Mouse (Mus musculus) neural tube, embryonic 15.5 days (tissue): ENCODE data around the gene Nlgn2. TPM values are rescaled to one million over a fixed set of nuclear protein-coding genes. Genes with fewer than 3 reads are reported as not detected.

Experiments used
- ATAC-seq: fragments of 200-750 bp; cut with Nextera tagmentation; 2 replicates; pipeline ENCODE4 v1.8.0; 2017; ENCODE audit warnings: mild to moderate bottlenecking, moderate TSS enrichment, moderate library complexity; ENCODE audit not compliant: low FRiP score
- H3K27ac ChIP-seq: fragments of 300-500 bp; sonication (generic); replicated peaks from 2 replicates; pipeline ENCODE4 v1.5.1; 2015; ENCODE audit warnings: mild to moderate bottlenecking, inconsistent platforms
- H3K27me3 ChIP-seq: fragments of 300-500 bp; sonication (generic); replicated peaks from 2 replicates; pipeline ENCODE4 v1.6.1; 2015; ENCODE audit warnings: inconsistent platforms
- H3K36me3 ChIP-seq: fragments of 300-500 bp; sonication (generic); 2 replicates; pipeline ENCODE4 v1.6.1; 2015; ENCODE audit warnings: inconsistent platforms
- H3K4me1 ChIP-seq: fragments of 300-500 bp; sonication (generic); 2 replicates; pipeline ENCODE4 v1.6.1; 2015; ENCODE audit warnings: inconsistent platforms
- H3K4me2 ChIP-seq: fragments of 300-500 bp; sonication (generic); 2 replicates; pipeline ENCODE4 v1.6.1; 2015; ENCODE audit warnings: inconsistent platforms, mild to moderate bottlenecking, moderate library complexity
- H3K4me3 ChIP-seq: fragments of 300-500 bp; sonication (generic); replicated peaks from 2 replicates; pipeline ENCODE4 v1.5.1; 2015; ENCODE audit warnings: mild to moderate bottlenecking, inconsistent platforms
- H3K9ac ChIP-seq: fragments of 300-500 bp; sonication (generic); replicated peaks from 2 replicates; pipeline ENCODE4 v1.6.1; 2015; ENCODE audit warnings: mild to moderate bottlenecking, inconsistent platforms
- H3K9me3 ChIP-seq: fragments of 300-500 bp; sonication (generic); replicated peaks from 2 replicates; pipeline ENCODE4 v1.6.1; 2016; ENCODE audit warnings: inconsistent platforms
- WGBS: fragments of 180-500 bp; shearing (Covaris S2); methylation state at CpG from one replicate; pipeline ENCODE4 v1.1.7; 2015; ENCODE audit warnings: mixed read lengths; 5-methylcytosine and 5-hydroxymethylcytosine counted together
- polyA plus RNA-seq: library from polyadenylated mRNA; unstranded; fragments of >200 nt; fragmentation: Nextera tagmentation; extraction: Ambion mirVana; gene quantifications from 2 replicates; pipeline ENCODE4 v1.2.1, GENCODE M21; 2015

Gene Nlgn2
- 19.4 and 21.4 TPM in 2 replicates for polyA plus RNA-seq

DNA sequence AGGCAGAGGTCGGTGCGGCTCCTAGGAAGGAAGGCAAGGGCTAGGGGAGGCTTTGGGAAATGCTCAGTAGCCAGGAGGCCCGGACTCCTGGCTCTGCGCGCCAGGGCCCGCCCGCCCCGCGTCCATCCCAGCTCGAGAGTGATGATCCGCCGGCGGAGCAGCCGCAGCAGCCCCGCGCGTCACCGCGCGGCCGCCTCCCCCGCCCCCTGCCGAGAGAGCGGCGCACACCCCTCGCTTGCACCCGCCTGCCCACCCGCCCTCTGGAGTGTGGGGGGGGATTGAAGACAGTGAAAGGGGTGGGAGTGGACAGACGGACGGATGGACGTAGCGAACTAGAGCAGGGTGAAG, at the start of gene Nlgn2:
Gene Nlgn2 (minus strand): TSS at position 181 of the 348 bp plus-strand sequence.
- Histone ChIP-seq H3K27ac (peak within 1 kb of the TSS; percentile 98), H3K4me3 (peak within 1 kb of the TSS; percentile 89), H3K4me1 (peaks cover 44% of the 10 kb centered on the region), H3K4me2 (peak within 1 kb of the TSS; percentile 94), H3K9me3 (no peaks in the 10 kb centered on the region), H3K9ac (peak within 1 kb of the TSS; percentile 98), H3K36me3 (peaks cover 13% of the 10 kb centered on the region), H3K27me3 (no peaks in the 10 kb centered on the region)
- ATAC-seq = peak; percentile 79
- WGBS = 0% methylated on average over 32 of the region's 32 CpGs

DNA sequence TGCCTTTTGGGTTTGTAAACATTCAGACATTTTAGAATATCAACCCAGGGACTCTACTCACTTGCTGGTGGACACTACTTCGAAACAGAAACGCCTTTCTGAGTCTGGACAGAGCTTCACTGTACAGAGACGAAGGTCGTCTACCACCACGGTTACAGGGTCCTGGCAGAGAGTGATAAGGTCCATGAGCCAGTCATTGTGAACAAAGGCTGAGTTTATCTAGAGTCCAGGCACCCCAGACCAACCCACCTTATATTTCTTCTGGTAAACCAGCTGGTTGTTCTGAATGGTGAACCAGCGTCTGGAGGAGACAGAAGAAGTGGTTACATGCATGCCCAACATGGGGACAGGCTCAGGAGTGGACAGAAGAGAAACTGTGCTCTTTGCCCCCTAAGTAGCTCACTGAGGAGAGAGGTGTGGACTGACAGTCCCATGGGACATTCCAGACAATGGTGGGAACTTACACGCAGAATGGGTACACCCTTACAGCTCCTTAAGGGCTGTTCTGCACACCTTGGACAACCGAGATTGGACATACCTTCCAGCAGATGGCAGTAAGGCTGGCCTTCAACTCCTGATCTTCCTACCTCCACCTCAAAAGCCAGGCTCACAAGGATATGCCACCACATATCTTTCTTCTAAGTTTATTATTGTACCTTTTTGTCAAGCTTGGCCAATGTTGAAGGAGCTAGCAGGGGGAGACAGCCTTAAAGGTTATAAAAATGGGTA, 49.5 kb upstream of the Nlgn2 start:
- WGBS = 77% methylated on average over 8 of the region's 8 CpGs
- Histone ChIP-seq H3K27ac (no peak overlapping the region), H3K9me3 (no peaks in the 10 kb centered on the region), H3K9ac (no peak overlapping the region), H3K4me1 (no peaks in the 10 kb centered on the region), H3K36me3 (no peaks in the 10 kb centered on the region), H3K27me3 (no peaks in the 10 kb centered on the region; the same call in 1 of the 2 replicates), H3K4me2 (no peak overlapping the region), H3K4me3 (no peak overlapping the region)
- ATAC-seq = no peak

DNA sequence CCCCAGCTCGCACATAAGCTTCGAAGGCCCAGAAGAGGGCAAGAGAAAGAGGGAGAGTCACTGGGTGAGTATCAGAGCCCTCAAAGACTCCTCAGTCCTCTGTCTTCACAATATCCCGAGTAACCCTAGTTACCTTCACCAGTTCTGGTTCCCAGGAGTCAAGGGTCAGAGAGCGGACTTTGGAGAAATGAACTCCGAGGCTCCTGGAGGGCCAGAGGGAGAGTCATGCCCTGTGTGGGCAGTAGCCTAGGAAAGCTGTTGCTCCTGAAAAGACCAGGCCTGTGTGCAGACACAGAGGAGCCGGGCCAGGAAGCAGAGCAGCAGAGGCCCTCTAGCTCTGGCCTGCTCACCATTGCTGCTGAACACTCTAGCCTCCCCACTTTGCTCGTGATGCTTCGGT, 47.1 kb upstream of the Nlgn2 start:
- WGBS = 87% methylated on average over 8 of the region's 8 CpGs

DNA sequence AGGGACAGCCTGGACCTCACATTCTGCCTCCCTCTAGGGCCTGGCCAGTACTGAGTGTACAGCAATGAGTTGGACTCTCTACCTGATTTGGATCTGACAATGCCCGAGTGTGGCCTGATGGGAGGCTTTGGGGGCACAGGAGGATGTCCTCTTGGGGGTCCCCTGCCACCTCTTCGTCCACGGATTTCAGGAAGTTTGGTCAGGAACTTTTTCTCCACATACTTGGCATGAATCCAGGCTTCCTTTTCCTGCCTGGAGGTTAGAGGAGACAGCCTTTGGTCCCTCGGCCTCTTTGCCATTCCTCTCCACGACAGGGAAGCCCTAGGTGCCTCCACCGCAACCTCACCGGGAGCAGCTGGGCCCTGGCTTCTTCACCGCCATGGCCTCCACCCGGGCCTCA, 46.7 kb upstream of the Nlgn2 start:
- H3K27ac ChIP-seq = no peak overlapping the region
- H3K9me3 ChIP-seq = no peaks in the 10 kb centered on the region
- peaks cover 8% of the 10 kb centered on the region; the same call in 1 of the 2 replicates for H3K27me3 ChIP-seq
- H3K4me2 ChIP-seq = no peak overlapping the region
- H3K9ac ChIP-seq = no peak overlapping the region
- H3K36me3 ChIP-seq = no peaks in the 10 kb centered on the region
- WGBS = 77% methylated on average over 9 of the region's 9 CpGs
- H3K4me3 ChIP-seq = no peak overlapping the region
- ATAC-seq = no peak
- H3K4me1 ChIP-seq = peaks cover 24% of the 10 kb centered on the region

More for the DNA sequence above, 47.1 kb upstream of the Nlgn2 start:
- Histone ChIP-seq H3K27ac (no peak overlapping the region), H3K4me1 (peaks cover 22% of the 10 kb centered on the region), H3K36me3 (no peaks in the 10 kb centered on the region), H3K27me3 (peaks cover 4% of the 10 kb centered on the region; the same call in 1 of the 2 replicates), H3K4me3 (no peak overlapping the region), H3K9ac (no peak overlapping the region), H3K4me2 (no peak overlapping the region), H3K9me3 (no peaks in the 10 kb centered on the region)
- no peak for ATAC-seq

DNA sequence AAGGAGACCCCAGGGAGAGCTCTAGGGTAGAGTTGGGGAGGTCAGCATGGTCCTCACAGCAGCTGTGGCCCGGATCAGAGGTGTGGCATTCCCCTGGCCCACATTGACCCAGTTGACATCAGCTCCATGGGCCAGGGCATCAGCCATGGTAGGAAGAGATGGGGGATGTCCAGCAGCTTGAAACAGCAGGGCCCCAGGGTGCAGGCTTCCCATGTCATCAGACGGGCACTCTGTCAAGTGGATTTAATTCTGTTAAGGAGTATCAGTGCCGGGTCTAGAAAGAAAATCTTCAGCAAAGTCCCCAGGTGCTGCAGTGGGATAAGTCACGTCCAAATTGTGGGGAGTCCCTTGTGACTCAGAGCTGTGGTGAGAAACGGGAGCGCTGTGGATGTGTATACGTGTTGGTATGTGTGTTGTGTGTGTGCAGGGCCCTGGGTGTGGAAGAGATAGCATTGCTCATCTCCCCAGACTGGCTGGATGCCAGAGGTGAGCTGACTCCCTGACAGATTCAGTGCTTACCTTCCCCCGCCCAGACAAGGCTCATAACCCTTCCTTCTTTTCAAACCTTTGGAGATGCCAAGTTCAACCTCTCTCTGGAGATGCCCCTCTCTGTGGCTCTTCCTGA, 46.1 kb upstream of the Nlgn2 start:
- no peaks in the 10 kb centered on the region for H3K9me3 ChIP-seq
- no peak overlapping the region for H3K27ac ChIP-seq
- no peak for ATAC-seq
- WGBS = 93% methylated on average over 8 of the region's 8 CpGs
- no peak overlapping the region for H3K4me3 ChIP-seq
- peaks cover 25% of the 10 kb centered on the region for H3K4me1 ChIP-seq
- no peak overlapping the region for H3K4me2 ChIP-seq
- no peaks in the 10 kb centered on the region for H3K36me3 ChIP-seq
- peaks cover 8% of the 10 kb centered on the region; the same call in 1 of the 2 replicates for H3K27me3 ChIP-seq
- no peak overlapping the region for H3K9ac ChIP-seq

DNA sequence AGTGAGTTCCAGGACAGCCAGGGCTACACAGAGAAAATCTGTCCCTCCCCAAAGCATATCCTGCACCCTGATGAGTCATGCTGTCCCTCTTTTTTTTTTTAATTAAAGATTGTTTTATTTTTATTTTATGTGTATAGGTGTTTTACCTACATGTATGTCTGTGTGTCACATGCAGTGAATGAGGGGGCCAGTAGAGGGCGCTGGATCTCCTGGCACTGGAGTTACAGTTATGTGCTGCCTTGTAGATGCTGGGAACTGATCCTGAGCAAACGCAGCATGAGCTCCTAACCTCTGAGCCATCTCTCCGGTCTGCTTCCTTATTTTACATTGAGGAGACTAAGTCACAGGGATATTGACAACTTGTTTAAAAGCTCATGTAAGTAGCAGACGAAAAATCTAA, 45.5 kb upstream of the Nlgn2 start:
- H3K4me3 ChIP-seq = no peak overlapping the region
- H3K27me3 ChIP-seq = peaks cover 8% of the 10 kb centered on the region; the same call in 1 of the 2 replicates
- 64% methylated on average over 4 of the region's 4 CpGs for WGBS
- no peak for ATAC-seq
- no peaks in the 10 kb centered on the region for H3K9me3 ChIP-seq
- H3K4me2 ChIP-seq = no peak overlapping the region
- H3K4me1 ChIP-seq = peaks cover 29% of the 10 kb centered on the region
- no peak overlapping the region for H3K27ac ChIP-seq
- H3K36me3 ChIP-seq = no peaks in the 10 kb centered on the region
- no peak overlapping the region for H3K9ac ChIP-seq

DNA sequence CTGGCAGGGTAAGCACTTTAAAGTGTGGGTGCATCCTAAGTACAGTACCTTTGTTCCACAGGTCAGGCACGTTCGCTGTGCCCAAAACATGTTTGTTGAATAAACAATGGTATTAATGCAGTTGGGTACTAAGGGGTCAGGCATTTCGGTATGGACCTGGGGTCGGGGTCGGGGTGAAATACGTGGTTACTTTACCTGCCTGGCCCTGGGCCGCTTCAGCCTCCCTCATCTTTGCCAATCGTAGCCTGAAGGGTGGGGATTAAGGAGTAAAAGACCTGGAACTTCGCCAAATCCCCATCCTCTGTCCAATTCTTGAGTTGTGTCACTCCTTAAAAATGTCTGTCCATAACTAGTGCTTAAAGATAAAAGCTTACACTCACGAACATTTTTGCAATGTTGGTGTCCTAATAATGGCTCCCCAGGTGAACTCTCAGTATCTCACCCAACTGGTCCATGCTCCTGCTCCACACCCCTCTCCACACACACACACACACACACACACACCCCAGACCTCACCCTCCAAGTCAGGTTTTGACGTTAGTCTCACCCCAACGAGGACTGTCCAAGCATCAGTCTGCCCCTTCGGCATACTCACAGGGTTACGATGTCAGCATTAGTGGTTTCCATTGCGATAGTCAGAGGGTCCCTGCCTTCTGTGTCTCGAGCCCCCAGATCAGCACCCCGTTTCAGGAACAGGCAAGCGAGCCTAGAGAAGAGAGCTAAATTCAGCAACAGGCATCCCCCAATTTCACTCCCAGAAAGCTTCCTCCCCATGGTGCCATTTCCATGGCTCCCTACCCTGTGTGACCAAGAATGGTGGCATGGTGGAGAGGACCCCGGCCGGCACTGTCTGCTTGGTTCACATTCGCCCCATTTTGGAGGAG, 44.4 kb upstream of the Nlgn2 start:
- peak overlapping the region; percentile 49 for H3K4me3 ChIP-seq
- peak overlapping the region; percentile 57; the same call in 1 of the 2 replicates for H3K9ac ChIP-seq
- H3K4me1 ChIP-seq = peaks cover 35% of the 10 kb centered on the region
- H3K36me3 ChIP-seq = no peaks in the 10 kb centered on the region
- H3K27ac ChIP-seq = peak overlapping the region; percentile 79; the same call in 1 of the 2 replicates
- H3K4me2 ChIP-seq = peak overlapping the region; percentile 78
- H3K27me3 ChIP-seq = peaks cover 8% of the 10 kb centered on the region; the same call in 1 of the 2 replicates
- WGBS = 65% methylated on average over 21 of the region's 21 CpGs
- ATAC-seq = no peak
- no peaks in the 10 kb centered on the region for H3K9me3 ChIP-seq

DNA sequence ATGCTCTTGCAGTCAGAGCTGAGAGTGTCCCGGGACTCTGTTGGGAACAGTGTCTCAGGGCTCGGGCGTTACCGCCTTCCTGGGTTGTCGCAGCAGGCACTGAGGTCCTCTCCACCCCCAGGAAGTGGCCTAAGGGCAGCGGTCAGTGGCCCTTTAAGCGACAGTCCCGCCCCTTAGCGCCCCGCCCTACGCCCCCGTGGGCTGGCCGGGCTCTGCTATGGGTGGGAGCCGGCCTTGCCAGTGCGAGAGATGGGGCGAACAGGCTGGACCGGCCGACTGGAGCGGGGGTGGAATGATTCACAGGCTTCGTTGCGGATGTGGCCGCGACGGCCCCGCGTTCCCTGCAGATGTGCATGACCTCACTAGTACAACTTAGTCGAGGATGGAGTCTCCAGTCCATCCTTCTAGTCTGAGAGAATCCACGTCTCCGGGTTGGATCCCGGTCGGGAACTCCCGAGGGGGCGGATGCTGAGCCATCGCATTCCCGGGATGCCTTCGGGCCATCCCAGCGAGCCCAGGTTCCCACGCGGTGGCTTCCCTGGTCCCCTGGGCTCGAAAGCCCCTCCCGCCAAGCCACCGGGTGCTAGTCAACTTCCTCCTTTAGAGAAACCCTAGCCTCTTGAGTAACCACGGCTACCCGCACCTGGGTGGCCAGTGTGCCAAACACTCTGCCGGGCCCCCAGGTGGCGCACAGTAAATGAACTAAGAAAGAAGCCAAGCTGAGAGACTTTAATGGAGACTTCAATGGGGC, 43.4 kb upstream of the Nlgn2 start, which contains the start of gene Kctd11:
Gene Kctd11 (minus strand): TSS at position 554 of the 751 bp plus-strand sequence.
- Histone ChIP-seq H3K27me3 (peaks cover 8% of the 10 kb centered on the region; the same call in 1 of the 2 replicates), H3K4me2 (peak within 1 kb of the TSS; percentile 78), H3K4me1 (peaks cover 39% of the 10 kb centered on the region), H3K9ac (peak within 1 kb of the TSS; percentile 57), H3K27ac (peak within 1 kb of the TSS; percentile 79), H3K36me3 (no peaks in the 10 kb centered on the region), H3K9me3 (no peaks in the 10 kb centered on the region), H3K4me3 (peak within 1 kb of the TSS; percentile 49)
- under 1% methylated on average over 46 of the region's 46 CpGs for WGBS
- peak; percentile 75 for ATAC-seq

DNA sequence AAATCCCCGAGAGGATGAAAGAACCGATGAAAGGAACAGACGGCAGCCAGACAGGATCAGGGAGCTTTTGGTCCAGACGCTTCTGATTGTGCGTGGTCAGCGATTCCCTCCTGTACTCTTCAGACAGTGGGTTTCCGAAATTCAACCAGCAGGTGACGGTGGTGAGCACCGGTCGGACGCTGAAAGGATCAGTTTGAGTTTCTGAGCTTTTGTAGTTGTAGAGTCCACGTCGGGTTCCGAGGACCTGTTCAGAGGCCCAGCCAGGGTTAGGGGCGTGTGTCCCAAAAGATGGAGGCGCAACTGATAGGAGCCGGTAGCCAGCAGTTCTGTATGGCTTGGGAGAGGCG, 42.9 kb upstream of the Nlgn2 start:
- Histone ChIP-seq H3K27me3 (peaks cover 8% of the 10 kb centered on the region; the same call in 1 of the 2 replicates), H3K9ac (peak overlapping the region; percentile 57), H3K27ac (peak overlapping the region; percentile 79), H3K9me3 (no peaks in the 10 kb centered on the region), H3K4me1 (peaks cover 39% of the 10 kb centered on the region), H3K4me3 (peak overlapping the region; percentile 49), H3K36me3 (no peaks in the 10 kb centered on the region), H3K4me2 (peak overlapping the region; percentile 78)
- under 1% methylated on average over 18 of the region's 18 CpGs for WGBS
- ATAC-seq = peak; percentile 53

DNA sequence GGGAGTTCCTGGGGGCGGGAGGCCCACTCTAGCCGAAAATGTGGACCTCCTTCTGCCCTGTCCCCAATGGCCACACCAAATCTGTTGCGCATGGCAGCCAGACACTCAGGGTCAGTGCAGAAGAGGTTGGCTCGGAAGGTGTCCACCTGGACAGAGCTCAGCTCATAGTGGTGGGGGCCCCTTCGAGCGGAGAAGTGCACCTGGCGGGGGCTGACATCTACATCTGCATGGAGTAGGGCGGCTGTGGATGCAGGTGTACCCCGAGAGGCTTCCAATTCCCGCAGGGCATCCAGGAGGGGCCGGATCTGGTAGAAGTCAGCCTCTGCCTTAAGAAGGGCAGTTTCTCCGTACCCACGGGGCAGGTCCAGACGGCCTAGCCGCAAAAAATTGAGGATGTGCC, 42.1 kb upstream of the Nlgn2 start:
- Histone ChIP-seq H3K4me2 (peak overlapping the region; percentile 78), H3K9ac (no peak overlapping the region), H3K27me3 (peaks cover 8% of the 10 kb centered on the region; the same call in 1 of the 2 replicates), H3K36me3 (no peaks in the 10 kb centered on the region), H3K4me1 (peaks cover 39% of the 10 kb centered on the region), H3K9me3 (no peaks in the 10 kb centered on the region), H3K27ac (no peak overlapping the region), H3K4me3 (peak overlapping the region; percentile 49)
- WGBS = 61% methylated on average over 15 of the region's 15 CpGs
- ATAC-seq = no peak

DNA sequence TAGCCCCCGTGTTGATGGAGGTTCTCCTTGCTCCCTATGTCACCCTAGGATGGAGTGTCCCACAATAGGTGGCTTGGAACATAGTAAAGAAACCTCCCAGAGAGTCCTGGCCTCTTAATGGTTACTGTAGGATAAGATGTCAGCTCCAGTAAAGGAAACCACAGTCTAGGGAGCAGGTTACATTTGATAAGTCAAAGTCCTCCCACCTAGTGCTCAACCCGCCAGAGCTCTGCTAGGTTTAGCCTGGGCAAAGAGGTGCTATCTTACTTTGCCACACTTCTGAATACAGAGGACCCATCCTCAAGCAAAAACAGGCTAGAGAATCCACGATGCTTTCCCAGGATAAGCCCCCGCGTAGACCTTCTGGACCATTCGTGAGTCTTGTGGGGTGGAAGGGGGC, 41.4 kb upstream of the Nlgn2 start:
- peaks cover 8% of the 10 kb centered on the region; the same call in 1 of the 2 replicates for H3K27me3 ChIP-seq
- no peak overlapping the region for H3K4me3 ChIP-seq
- no peak overlapping the region for H3K27ac ChIP-seq
- H3K4me2 ChIP-seq = peak overlapping the region; percentile 78
- H3K9me3 ChIP-seq = no peaks in the 10 kb centered on the region
- no peaks in the 10 kb centered on the region for H3K36me3 ChIP-seq
- peaks cover 39% of the 10 kb centered on the region for H3K4me1 ChIP-seq
- ATAC-seq = no peak
- WGBS = 95% methylated on average over 6 of the region's 6 CpGs
- H3K9ac ChIP-seq = no peak overlapping the region
